Mouse (Mus musculus) frontal cortex, postnatal 14 days (tissue): ENCODE measurements around the gene Mtmr12.

Source experiments
- DNase-seq, 2 experiments: peaks; one replicate each; pipeline ENCODE4 v3.0.0; 2022; ENCODE audit warnings: low spot score in 2 of 2

Gene Mtmr12

DNA sequence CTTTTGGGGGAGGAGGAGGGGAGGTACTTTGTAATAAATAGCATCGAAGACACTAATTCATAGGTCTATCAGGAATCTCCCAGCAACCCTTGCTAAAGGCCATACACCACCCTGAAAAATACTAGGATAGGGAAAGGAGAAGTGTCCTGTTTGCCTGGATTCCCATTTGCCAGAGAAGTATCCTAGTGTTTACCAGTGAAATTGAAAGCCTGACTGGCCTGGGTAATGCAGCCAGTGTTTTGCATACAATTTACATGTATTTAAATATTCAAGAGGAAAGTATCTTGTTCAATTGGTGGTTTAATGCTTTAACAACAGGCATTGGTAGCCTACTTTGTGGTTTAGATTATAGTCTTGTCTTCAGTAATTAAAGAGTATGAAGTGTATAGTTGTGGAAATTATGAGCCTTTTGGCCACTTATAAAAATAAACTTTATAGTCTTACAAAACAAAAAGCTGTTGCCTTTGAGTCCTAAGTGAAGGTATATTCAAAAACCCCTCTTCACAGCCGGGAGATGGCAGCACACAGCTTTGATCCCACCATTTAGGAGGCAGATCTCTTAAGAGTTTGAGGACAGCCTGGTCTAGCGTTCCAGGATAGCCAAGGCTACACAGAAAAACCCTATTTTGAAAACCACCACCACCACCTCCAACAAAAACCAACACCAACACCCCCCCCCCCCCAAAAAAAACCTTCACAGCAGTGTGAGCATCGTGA is 69.4 kb downstream of the Mtmr12 start:
- no peak for DNase-seq

DNA sequence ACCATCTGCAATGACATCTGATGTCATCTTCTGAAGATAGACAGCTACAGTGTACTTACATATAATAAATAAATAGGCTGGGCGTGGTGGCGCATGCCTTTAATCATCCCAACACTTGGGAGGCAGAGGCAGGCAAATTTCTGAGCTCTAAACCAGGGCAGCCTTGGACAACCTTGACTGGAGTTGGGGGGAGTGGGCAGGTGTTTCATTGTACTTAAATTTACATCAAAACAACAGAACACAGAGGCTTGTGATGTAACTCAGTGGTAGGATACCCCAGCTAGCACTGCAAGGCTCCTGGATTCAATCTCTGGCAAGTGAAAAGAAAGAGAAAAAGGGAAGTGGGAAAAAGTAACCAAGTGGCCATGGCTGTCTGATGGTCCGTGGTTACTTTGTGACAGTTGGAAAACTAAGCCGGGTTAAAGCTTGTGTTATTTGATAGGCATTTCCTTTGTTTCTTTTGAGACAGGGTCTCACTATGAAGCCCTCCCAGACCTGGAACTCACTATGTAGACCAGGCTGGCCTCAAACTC is 70.3 kb downstream of the Mtmr12 start:
- DNase-seq = no peak

DNA sequence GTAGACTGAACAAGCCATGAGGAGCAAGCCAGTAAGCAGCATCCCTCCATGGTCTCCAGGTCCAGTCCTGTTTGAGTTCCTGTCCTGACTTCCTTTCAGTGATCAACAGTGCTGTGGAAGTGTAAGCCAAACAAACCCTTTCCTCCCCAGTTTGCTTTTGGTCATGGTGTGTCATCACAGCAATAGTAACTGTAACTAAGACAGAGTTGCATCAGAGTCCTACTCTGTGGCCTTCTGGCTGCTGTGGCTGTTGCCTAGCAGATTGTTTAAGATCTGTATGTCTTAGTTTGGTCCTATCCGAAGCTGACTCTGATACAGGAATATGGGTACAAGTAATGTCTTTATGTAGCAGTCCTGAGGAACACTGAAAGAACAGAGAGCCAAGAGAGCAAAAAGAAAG is 75.0 kb downstream of the Mtmr12 start:
- no peak for DNase-seq

DNA sequence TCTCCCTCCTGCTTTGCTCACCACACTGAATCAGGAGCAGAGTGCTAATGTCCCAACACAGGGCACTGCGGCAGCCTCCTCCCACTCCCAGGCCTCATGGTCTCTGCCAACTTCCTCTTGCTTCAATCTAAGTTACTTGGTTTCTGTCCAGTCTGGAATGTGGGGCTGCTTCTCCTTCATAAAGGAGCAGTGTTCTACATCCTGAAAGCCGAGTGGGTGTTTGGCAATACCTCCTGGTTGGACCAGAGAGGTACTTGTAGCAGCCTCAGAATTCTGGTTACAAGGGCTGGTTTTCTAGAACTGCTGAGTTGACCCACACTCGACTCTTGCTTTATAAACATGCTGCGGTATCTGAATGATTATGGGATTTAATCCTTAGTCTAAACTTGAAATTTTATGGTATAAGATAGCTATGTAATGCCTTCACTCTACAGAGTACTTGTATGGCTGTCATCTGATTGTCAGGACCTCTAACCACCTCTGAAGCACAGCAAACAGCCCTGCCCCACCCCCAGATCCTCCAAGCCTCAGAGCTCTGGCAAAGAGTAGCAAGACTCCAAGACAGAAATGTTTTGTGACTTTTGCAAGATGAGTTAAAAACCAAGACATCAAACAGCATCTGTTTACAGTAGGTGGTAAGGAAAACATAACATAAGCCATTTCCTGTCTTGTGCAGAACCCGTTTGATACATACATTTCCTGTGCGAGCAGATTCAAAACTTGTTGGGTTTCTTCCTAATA is 80.1 kb downstream of the Mtmr12 start:
- DNase-seq = no peak

DNA sequence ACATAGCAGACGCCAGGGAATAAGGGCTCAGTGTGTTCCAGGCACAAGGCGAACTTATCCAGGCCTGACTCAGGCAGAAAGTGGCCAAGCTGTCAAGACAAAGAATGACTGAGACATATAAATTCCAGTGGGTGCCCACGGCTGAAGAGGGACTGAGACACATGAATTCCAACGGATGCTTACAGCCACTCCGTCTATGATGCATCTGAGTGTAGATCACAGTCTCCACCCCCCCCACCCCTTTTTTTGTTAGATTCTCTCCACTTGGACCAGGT is 80.6 kb downstream of the Mtmr12 start:
- DNase-seq = no peak

DNA sequence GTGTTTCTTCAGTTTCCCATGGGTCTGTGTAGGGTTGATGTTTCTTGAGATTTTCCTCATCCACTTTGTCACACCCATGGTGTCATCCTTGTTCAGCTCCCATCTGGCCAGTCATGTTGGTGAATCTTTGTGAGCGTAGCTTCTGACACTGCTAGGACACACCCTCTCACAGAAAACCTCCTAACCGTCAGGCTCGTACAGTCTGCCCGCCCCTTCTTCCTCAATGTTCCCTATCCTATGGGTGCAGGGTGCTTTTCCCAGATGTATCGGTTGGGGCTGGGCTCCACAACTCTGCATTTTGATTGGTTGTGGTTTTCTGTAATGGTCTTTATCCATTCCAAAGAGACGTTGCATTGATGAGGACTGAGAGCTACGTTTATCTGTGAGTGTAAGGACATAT is 85.5 kb downstream of the Mtmr12 start:
- DNase-seq = no peak

DNA sequence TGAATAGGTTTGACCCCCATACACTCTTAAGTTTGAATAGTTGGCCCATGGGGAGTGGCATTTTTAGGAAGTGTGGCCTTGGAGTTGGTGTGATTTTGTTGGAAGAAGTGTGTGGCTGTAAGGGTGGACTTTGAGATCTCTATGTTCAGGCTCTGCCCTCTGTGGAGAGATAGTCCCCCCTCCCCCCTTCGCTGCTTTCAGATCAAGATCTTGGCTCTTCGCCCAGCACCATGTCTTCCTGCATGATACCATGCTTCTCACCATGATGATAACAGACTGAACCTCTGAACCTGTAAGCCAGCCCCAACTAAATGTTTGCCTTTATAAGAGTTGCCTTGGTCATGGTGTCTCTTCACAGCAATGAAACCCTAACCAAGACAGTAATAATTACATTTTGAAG is 86.9 kb downstream of the Mtmr12 start:
- no peak for DNase-seq

DNA sequence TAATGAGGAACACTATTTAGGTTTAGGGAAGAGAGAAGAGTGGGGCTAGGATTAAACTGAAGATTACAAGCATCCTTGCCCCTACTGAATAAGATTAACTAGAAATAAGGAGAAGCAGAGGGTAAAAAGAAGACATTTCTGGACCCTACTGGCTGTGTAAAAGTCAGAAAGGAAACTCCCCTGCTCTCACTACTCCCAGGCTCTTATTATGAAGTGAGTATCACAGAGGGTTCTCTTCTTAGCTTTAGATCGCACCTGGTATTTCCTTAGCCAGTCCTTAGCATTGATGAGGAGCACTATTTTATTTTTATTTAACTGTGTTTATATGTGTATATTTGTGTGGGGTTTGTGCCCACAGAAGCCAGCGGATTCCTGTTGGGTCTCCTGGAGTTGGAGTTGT is 91.4 kb downstream of the Mtmr12 start:
- no peak for DNase-seq

DNA sequence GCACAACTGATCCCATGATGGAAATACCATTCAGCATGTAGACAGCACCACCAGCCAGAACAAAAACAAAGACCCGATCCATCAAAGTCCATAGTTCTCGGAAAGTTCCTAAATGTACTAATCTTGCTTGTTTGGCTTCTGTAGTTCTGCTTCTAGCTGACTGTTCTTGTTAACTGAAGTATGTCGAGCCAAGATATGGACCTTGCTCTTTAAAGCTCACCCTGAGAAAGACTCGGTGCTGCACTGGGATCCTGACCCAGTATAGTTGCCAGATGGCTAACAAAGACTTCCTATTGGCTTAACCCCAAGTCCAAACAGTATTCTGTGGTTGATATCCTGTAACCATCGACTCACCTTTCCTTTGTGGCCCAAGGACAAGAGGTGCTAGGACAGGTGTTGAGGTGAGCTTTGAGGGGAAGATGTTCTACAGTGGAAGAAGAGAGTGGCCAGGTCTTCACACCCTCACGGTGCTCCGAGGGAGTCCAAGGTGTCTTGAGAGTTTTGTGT is 93.5 kb downstream of the Mtmr12 start:
- DNase-seq = no peak

DNA sequence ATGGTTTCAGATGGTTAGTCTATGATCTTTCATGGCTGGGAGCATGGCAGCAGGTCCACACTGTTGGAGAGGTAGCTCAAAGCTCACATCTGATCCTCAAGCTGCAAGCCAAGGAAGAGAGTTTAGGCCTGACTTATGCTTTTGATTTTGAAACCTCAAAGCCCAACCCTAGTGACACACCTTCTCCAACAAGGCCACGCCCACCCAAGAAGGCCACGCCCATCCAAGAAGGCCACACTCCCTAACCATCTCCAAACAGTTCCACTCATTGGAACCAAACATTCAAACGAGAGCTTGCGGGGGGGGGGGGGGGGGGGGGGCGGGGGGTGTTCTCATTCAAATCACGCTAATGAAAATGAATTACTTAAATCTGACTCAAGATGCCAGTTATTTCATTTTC is 96.9 kb downstream of the Mtmr12 start:
- no peak for DNase-seq

DNA sequence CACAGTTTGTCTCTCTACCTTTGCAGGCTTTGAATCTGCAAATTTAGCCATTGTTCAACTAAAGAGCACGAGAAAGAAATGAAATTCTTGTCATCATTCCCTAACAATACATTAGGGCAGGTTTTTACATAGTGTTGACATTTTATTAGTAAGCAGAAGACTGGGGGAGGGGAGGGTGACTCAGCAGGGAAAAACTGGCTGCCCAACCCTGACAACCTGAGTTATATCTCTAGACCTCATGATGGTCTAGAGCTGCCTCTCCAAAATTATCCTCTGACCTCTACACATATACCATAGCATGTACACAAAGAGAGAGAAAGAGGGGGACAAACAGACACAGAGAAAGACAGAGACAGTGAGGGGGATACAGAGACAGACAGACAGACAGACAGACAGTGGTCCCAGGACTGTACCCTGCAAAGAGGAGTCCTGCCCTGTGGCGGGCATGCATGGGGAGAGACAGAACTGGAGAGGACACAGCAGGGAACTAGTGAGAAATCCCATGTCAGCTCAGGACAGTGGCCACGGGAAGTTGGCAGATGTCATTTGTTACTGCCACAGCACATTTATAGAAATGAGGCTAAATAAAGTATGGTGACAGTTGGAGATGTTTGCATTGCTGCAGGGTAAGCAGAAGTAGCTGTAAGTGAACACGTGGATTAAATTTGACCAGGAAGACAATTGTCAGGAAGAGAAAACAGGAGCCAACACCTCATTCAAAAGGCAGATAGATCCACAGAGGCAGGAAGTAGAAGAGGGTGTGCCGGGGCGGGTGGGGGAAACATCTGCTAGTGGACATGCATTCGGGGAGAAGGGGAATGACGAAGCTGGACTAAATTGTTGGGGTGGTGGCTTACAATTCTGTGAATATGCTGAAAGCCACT is 101.6 kb downstream of the Mtmr12 start:
- no peak for DNase-seq

DNA sequence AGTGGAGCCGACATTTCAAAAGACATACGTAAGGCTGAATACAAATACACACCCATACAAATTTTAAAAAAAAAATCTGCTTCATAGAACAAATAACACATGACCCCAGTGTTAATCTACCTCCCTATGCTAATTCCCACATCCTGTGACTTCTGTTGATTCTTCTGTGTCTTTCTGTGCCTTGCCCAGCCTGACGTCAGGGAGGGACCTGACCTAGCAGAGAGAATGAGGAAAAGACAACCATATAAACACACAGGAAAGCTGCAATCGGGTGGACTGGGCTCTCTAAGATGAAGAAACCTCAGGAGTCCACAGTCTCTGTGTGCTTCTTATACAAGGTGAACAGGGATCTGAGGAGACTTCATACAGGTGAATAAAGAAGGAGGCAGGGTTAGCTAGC is 102.3 kb downstream of the Mtmr12 start:
- DNase-seq = no peak

DNA sequence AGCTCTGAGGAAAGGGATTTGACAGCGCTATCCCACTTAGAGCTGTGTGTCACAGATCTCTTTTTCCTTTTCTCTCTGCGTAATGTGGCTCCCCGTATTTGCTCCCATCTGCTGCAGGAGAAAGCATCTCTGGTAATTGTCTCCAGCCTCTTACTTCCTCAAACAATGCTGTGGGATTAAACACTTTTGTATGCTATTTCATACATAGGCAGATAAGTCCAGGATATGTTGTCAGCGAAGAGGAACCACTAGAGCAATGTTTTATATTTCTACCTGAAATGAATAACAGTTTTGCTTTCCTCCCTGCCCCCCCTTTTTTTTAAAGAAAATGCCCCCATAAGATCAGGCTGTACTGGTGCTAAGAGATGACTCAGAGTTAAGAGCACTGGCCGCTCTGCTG is 103.7 kb downstream of the Mtmr12 start:
- no peak for DNase-seq

DNA sequence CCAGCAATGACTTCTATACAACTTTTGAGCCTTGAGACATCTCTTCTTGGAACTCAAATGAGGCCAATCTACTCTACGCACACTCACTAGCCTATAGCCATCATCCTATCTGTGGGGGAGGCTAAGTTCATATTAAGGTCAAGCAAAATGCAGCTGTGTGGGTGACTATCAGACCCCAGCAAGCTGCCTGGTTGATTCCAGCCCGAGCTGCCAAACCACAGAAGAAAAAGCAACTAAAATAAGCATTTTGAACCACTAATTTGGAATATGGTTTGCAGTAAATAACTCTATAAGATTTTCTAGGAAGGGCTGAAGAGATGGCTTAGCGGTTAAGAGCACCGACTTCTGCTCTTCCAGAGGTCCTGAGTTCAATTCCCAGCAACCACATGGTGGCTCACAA is 105.8 kb downstream of the Mtmr12 start:
- DNase-seq = no peak

DNA sequence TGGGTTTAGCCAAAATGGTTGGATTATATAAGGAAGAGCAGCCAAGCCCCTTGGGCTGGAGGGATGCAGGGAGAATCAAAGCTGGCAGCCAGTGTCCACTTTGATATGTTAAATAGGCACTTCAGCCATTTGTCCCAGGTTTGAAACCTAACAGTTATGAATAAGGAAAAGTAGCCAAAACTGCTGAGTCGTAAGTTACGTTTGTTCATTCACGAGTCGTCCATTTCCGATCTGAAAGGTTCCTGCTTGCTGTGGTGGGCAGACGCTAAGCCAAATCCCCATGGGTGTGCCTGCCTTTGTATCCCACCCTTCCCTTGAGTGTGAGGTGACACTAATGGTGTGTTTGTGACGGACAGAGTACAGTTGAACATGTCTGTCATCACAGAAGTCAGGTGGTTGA is 106.6 kb downstream of the Mtmr12 start:
- no peak for DNase-seq

DNA sequence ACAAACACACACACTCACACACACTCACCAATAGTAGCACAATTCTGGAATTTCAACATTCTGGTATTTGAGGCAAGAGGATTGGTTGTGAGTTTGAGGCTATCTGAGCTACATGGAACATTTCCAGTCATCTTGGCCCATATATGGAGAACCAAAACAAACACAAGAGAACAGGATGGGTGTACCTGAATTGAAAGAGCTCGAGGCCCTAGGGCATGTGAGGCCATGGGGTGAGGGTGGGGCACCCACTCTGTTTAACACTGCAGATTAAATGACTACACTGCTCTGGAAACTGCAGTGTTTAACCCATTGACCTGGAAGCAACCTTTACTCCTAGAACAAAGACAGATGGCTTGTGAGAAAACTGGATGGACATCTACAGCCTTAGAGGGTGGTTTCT is 108.4 kb downstream of the Mtmr12 start:
- no peak for DNase-seq

DNA sequence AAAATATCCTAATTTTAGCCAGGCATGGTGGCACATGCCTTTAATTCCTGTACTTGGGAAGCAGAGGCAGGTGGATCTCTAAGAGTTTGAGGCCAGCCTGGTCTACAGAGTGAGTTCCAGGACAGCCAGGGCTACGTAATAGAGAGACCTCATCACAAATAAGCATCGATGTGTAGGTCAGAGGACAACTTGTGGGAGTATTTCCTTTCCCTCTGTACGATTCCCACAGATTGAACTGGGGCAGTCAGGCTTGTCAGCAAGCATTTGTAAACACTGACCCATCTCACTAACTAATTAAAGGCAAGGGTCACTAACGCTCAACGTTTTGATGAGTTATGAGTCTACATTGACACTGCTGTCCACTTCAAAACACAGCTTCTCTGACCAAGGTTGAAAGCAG is 109.8 kb downstream of the Mtmr12 start:
- DNase-seq = no peak

DNA sequence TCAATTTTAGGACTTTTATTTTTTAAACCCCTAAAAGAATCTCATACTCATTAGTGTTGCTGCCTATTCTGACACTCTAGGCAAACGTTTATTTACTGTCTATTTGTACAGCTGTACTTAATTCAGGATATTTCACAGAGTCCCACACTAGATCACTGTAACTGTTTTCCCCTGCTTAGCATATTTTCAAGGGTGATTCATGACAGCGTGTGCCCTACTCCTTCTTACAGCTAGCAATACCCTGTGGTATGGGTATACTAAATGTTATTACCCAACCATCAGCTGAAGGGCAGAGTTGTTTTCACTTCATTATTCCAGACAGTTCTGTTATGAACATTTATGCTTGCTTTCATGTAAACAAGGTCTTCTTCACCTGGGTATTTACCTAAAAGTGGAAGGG is 111.2 kb downstream of the Mtmr12 start:
- no peak for DNase-seq

DNA sequence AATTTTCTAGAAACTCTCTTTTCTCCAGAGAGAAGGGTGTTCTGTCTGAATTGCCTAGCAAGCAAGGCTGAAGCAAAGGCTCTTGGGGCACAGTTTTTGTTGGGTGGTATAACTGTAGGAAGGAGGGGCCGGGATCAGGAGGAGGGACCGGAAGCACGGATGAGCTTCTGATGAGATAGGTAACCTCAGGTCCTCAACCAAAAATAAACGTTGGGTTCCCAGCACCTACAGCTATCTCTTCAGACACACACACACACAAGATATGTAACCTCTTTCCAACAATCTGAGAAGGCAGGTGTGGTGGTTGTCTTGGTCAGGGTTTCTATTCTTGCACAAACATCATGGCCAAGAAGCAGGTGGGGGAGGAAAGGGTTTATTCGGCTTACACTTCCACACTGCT is 112.5 kb downstream of the Mtmr12 start:
- DNase-seq = no peak

DNA sequence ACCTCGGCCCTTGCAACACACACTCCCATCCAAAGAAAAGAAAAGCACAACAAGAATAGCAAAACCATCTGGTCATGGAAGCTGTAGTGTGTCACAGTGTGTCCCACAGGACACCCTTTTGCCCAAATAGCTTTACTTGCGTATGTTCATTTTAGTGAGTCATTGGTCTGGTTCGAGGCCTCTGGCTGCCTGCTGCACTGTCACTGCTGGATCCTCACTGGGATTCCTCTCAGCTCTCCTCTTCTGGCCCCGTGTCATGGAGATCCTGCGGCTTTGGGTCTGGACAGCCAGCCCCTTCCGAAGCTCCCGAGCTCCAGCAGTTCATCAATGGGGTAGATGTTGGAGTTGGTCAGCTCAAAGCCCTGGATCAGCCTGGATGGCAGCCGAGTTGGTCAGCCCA is 113.6 kb downstream of the Mtmr12 start:
- DNase-seq = no peak

DNA sequence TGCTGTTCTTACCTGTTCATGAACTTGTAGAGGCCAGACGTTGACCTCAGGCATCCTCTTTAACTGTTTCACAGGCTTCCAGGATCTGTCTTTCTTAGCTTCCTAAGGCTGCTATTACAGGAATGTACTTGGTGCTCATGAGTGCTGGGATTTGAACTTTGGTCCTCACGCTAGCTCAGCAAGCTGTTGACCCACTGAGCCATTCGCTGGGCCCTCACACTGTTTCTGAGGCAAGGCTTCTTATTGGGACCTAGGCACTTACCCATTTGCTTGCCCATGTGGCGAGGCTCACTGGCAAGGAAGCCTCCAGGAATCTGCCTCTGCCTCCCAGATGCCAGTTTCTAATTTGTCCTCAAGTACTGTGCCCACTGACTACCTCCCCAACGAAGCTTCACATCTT is 115.1 kb downstream of the Mtmr12 start:
- no peak for DNase-seq

DNA sequence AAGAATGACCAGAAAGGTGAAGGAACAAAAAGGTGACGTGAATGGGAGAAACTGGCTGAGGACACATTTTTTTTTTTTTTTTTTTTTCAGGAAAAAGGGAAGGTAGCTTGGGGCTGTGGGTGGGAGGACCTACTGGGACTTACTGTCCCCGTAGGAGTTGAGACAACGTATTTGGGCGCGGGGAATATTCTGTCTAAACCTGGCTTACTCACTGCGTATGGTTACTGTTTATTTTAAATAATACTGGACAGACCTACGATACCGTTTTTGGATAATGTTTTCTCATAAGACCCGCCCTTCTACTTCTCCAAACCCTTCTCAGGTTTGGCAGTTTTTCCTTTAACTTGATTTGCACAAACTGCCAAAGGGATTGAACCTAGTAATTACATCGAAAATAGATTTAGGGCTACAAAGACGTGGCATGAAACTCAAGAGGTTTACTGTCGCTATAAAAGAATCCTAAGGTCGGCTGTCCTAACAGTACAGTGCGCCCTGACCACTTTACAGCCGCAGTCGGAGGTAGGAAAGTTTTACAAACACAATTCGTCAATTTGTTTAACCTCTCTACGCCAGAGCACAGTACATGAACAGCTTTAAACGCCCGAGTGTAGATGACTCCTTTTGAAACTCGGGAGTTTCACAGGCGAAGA is 115.7 kb downstream of the Mtmr12 start:
- no peak for DNase-seq
